Mouse (Mus musculus) liver, postnatal 0 days (tissue): Measurements from ENCODE around the gene Nxnl1.

Experiments used
- CTCF ChIP-seq: sonication (generic); IDR thresholded peaks from 2 replicates; pipeline ENCODE4 v1.5.1; 2016; ENCODE audit warnings: antibody characterized with exemption, low read depth
- EP300 ChIP-seq: IDR thresholded peaks from 2 replicates; pipeline ENCODE4 v1.6.1; 2016; ENCODE audit warnings: antibody characterized with exemption, low read depth, mild to moderate bottlenecking

- TF ChIP-seq CTCF, result 0 out of 2 replicates have a peak, but pooled peaks have one; percentile 1
- TF ChIP-seq EP300, result no peak
These were observed 26.2 kb upstream of the Nxnl1 start for GRCm38 (mm10) chr8:71592374-71593170.
